Mouse (Mus musculus) adrenal gland (tissue): Measurements from ENCODE around the gene Medag.

ENCODE experiments used
- intact Hi-C: fragments of 180-260 bp; cut with DNase I; formaldehyde crosslinking; loops from one replicate; pipeline ENCODE4 v1.15.1; 2025

Gene Medag

DNA sequence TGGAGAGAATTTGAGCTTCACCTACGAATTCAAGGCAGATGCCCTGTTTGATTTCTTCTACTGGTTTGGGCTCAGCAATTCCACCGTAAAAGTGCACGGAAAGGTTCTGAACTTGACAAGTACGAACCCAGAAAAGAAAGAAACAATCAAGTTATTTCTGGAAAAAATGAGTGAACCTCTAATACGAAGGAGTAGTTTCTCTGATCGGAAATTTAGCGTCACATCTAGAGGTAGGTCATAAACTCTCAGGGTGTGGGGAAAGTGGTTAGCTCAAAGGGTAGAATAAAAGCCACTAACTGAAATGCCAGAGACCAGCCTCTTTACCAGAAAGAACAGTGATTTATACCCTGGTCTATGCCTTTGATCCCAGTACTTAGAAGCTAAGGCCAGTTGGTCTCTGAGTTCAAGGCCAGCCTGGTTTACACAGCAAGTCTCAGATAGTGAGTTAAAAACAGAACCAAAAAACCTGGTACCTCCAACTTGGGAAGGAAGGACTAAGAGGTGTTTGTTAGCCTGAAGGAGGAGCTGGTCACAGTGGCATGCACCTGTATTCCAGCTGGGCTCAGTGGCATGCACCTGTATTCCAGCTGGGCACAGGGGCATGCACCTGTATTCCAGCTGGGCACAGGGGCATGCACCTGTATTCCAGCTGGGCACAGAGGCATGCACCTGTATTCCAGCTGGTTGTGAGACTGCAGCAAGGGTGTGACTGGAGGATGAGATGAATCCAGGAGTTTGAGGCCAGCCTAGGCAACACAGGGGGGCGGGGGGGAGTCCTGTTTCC is 15.9 kb downstream of the Medag start:
- intact Hi-C loops: no loop called here

DNA sequence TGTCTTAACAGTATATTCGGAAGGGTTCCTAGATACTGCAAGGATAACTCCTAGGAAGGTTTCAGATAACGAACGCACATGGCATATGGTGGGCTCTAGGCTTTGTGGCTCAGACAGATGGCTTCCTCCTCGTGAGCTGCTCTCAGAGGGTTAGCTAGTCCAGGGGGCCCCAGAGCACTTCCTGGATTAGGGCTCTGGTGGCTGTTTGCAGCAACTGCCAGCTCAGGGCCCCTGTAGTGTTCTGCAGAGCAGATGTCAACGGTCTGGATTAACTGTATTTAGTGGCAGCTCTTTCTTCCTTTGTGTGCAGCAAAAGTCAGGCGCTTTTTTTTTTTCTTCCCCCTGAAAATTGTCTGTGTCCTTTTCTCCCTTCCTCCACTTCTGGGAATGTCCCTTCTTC is 16.8 kb downstream of the Medag start:
- intact Hi-C loops: no loop called here

DNA sequence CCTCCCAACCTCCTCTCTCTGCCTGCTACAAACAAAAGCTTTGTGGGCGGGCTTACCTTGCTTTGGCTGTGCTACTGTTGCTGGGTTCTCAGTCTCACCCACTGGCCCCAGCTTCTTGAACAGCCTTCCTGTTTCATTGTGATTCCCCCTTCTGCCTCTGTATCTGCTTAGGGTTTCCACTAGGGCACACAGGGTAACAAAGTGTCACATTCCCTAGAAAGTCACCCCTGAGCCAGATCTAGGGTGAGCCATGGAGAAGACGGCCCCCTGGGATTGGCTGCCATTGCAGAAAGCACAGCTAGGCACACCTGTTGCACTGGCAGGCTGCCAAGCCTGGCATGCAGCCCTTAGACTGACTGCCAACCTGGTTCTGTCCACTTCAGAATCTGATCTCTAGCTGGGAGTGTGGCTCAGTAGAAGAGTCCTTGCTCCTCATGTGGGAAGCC is 17.3 kb downstream of the Medag start:
- intact Hi-C loops: no loop called here

DNA sequence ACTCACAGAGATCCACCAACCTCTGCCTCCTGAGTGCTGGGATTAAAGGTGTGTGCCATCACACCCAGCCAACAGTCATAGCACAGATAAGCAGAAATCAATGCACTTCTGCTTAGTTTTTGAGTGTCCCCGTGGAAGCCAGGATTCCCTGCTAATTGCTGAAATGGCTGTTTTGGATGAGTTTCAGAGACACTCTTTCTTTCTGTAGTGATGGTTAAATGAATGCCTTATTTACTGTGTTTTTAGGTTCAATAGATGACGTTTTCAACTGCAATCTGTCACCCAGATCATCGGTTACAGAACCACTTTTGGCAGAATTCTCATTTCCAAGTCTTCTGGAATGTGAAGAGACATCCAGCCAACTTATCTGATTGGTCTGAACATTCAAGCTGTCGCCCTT is 18.0 kb downstream of the Medag start:
- intact Hi-C loops: no loop called here

DNA sequence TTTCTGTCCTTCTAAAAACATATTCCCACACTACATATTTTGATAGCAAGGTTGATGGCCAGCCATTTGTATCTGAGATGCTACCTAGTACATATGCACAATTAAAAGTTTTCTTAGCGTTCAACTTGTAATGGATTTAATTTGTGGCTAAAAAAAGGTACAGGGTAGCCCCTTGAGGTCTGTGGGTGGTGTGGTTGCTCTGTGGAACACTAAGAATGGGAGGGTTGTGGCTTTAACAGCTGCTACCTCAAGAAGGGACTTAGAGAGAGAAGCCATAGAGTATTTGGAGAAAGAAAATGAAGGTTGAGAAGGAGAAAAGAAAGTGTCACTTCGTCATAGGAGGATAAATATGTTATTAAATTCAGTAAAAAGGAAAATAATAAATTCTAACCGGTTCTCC is 19.4 kb downstream of the Medag start:
- intact Hi-C loops: no loop called here

DNA sequence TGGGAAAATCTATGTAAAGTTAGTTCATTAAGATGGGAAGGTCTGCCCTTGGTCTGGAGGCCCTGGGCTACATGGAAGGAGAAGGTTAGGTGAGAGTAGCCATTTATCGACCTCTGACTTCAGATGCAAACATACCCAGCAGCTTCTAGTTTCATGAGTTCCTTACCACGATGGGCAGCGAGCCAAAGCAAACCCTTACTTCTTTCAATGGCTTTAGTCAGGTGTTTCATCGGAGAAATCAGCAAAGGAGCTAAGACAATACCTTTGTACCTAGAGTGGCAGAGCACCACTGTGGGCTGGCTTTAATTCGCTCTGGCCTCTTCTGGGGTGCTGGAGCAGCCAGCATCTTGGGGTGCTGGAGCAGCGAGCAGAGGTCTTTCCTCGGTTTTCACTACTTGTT is 22.1 kb downstream of the Medag start:
- intact Hi-C loops: no loop called here

DNA sequence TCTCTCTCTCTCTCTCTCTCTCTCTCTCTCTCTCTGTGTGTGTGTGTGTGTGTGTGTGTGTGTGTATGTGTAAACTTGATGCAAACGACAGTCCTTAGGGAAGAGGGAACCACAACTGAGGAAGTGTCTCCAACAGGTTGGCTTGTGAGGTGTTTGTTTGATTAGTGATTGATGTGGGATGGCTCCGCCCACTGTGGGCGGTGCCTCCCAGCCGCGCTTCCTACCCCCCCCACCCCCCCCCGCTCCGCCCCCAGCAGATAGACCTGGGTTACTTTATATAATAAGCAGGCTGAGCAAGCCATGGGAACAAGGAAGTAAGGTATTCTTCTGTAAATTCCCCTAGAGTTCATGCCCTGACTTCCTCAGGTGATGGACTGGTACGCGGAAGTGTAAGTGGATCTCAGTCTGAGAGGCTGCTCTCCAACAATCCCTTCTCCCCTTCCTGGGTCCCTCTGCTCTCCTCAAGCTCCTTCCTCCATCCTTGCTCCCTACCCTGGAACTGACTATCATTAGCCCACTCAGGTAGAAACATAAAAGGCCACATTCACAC is 22.7 kb downstream of the Medag start:
- intact Hi-C loops: no loop called here

DNA sequence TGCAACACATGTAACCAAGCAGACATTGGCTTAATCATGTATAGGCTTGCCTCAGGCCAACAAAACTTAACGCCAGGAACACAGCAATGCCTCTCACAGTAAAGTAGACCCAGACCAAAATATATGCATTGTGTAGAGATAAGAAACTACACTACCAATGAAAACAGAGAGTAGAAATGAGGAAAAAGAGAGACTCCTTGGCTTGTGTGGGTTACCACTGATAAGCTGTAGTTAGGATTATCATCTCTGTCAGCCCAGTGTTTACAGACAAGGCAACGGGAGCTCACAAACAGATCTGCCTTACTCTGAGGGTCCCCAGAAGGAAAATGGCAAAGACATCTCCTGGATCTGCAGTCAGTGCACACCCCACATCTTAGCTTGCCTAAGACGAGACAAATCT is 25.0 kb downstream of the Medag start:
- intact Hi-C loops: no loop called here

DNA sequence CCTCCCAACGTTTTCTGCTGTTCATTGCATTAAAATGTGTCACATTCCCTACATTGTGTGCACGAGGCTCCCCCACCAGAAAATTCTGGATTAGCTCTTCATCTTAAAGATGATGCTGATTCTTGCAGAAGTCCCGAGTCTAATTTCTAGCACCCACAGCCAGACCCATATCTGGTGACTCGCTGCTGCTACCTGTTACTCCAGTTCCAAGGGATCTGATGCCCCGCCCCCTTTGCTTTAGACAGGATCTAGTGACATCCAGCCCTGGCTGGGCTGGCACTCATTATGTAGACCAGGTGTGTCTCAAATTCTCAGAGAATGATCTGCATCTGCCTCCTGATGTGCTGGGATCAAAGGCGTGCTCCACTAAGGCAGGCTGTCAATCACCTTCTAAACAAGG is 25.6 kb downstream of the Medag start:
- intact Hi-C loops: no loop called here

DNA sequence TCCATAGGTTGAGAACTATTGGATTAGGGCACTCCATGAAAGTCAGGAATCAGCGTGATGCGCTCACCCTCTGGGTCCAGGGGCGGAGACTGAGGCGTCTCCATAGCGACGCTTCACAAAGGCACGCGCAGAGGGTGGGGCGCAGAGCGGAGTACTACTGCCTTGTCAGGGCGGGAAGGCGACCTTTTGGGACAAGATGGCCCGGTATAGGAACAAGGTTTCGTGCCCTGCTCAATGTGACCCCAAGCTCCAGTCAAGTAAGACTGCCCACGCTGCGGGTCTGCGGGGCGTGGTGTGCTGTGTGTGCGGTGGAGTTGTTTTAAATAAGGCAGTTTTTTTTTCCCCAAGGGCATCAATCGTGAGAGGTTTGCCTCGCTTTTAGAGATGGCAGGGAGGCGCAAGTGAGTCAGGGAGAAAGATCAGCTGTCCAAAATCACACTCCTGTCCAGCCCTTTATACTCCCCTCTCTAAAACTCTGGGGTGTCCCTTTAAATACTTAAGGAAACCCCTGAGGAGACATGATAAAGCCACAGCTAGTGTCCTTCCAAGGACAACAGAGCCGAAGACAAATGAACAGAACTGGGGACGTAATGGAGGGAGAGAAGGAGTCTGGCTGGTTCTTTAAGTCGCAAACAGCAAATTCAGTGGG is 28.1 kb downstream of the Medag start, which contains the start of gene Tex26:
Gene Tex26 (plus strand): TSS at position 130 of the 649 bp plus-strand sequence.
- intact Hi-C loops: no loop called here

DNA sequence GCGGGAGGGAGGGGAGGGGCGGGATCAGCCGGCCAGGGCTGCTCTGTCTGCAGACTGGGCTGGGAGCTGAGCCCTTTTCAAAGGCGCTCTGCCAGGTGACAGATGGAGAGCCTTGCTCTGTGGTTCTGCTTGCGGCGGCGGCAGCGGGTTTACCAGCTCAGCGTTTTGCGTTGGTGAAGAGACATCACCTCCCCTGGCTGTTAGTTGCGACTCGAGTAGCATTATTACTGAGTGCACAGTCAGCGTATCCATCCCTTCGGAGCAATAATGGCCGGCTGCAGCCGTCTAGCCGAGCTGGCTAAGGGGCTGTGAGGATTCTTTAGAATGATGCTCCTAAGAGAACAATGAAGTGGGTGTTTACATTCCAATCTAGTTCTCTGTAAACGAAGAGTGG is 28.6 kb downstream of the Medag start:
- intact Hi-C loops: no loop called here

DNA sequence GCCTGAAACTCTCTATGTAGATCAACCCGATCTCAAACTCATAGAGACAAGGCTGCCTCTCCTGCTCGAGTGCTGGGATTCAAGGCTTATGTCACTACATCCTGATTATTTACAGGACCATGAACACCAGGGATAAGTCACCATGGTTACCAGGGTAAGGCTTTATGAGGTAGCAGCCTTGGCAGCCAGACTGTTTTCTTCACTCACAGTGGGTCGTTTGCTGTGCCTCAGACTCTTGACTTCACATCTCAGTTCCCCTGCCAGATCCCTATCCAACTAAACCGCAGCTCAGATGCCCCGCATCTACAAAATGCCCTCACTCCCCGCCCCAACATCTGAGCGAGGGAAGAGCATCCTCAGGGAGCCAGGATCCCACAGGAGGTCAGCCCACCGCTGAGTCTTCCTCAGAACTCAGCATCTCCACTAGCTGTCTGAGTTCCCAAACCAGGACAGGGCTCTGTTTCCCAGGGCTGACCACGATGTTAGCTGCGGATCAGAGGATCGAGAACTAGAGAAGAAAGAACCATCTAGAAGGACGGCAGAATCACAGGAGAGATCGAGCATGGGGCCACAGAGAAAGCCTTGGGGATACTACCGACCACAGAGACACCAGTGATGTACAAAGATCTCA is 30.2 kb downstream of the Medag start:
- intact Hi-C loops: no loop called here

DNA sequence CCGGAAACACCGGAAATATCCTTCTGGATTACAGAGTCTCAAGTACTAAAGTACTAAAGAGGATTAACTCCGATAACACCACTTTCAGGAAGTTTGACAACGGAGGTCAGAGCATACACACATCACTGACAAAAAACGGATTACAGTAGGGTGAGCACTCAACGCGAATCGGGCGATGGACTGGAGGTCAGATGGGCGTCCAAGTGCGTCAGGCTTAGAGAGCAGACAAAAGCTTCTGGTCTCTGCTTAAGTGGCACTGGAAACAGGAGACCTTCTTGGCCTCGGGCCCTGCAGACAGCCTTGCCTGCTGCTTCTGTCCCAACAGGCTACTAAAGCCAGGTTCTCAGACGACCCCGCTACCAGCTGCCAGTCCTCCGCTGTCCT is 30.7 kb downstream of the Medag start:
- intact Hi-C loops: no loop called here

DNA sequence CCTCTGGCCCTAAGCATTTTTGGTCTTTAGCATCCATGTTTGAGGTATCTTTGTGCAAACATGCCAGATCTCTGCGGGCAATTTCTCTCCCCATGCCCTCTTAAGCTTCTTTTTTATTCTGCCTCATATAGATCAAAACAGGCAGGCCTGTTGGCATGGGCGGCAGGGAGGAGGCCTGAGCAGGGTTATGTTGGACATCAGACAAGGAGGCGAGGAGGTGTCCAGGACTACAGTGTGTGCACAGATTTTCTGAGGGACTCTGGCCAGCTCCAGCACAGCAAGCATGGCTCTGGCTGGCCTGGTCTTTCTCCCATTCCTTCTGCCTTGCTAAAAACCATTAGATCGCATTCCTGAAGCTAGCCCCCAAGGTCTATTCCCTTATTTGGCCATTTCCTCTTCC is 32.9 kb downstream of the Medag start:
- intact Hi-C loops: no loop called here

DNA sequence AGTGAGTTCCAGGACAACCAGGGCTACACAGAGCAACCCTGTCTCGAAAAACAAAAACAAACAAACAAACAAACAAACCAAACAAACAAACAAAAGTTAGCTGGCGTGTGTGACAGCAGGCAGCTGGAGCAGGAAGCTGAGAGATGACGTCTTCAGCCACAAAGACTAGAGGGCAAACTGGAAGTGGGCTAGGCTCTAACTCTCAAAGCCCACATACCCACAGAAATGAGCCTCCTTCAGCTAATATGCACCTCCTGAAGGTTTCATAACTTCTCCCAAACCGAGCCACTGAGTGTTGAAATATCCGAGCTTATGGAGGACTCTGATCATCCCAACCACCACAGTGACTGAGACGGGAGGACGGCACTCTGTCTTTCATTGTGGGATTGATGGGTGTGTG is 34.9 kb downstream of the Medag start:
- intact Hi-C loops: no loop called here

DNA sequence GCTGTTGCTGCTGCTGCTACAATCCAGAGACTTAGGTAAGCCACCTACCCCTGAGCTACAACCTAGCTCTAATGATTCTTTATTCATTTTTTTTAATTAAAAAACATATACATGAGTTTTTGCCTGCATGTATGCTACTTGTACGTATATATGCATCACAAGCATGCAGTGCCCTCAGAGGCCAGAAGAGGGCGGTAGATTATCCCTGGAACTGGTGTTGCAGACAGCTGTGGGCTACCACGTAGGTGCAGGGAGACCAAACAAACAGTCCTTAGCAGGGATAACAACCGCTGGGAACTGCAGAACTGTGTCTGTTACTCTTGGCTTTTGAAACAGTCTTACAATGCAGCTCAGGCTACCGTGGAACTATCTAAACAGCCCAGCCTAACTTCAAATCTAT is 36.2 kb downstream of the Medag start:
- intact Hi-C loops: no loop called here

DNA sequence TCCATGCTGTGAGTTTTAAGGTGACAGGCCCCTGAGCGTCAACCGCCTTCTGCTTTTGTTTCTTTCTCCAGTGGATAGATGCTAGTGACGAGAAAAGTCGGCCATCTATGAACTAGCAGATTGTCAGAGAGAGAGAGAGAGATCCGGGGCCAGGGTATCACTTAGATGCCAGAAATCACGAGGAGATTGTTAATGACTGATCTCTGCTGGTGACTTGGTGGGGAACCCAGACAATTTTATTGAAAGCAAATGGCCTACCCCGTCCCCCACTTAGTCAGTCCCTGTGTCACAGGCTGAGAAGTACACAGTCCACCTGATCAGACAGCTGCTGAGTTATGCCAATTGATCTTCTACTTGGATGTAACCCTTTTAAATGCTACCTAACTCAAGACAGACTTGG is 37.9 kb downstream of the Medag start:
- intact Hi-C loops: no loop called here

DNA sequence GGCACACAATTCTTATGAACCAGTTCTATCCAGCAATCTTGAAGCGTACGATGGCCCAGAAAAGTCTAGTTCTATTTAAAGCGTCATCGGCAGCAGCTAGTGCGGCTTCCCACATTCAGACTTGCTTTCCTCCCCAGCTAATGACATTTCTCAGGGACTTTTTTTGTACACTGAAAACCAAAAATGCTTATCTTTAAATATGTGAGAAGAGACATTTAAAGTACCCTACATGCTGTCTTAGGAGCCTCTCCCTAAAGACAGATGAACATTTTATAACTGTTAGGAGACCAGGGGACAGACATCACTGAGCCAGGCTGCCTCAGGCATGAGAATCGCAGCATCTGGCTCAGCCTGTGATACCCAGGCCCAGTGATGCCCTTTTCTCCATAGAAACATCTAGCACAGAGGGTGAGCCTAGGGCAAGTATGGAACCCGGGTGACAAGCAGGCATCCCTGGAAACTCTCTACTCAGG is 39.7 kb downstream of the Medag start:
- intact Hi-C loops: no loop called here

DNA sequence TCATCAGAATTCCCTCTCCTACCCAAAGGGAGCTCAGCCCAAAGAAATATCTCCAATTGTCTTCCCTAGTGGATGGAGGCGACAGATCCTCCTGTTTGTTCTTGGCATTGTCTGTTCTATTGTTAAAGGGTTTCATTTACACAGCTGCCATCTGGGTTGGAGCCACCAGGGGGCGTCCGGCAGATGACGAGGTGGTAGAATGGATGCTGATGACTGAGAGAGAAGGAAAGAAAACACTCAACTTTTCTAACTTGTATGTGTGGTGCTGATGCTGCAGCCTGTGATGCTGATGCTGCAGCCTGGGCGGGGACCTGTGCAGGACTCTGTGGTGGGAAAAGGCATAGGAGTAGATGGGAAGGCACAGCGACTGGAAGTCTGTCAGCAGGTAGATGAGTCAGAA is 42.7 kb downstream of the Medag start:
- intact Hi-C loops: loop anchor here (1.0 kb wide), 1 partner anchor 70 kb away; no protein-coding TSS in a partner anchor

DNA sequence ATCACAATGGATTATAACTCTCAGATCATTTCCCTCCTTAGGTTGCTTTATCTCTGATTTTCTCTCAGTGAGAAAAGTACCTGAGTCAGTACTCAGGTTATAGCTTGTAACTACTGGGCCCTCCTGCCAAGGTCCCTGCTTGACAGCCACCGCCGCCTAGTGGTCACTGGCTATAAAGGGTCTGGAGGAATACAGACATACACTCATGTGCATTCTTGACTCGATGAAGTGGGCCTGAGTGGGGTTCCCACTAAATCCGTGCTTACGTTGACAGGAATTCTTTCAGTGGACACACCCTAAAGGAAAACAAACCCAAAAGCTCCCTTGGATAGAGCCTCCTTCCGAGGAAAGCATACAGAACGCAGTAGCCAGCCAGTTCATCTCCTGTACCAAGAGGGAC is 45.0 kb downstream of the Medag start:
- intact Hi-C loops: no loop called here

DNA sequence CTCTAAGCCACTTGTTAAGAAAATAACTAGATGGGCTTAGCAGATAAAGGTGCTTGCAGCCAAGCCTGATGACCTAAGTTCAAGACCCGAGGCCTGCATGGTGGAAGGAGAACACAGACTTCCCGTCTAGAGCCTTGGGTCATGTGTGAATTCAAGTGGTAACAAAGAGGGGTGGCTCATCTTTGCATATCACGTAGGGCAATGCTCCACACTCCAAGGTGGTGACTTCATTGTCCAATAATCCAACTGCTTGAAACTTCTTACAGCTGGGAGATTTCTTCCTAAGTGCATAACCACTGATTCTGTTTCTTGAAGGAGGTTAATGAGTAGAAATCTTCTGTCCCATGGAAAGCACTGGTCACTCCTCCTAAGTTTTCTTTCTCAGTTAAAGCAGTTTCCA is 50.5 kb downstream of the Medag start:
- intact Hi-C loops: no loop called here

DNA sequence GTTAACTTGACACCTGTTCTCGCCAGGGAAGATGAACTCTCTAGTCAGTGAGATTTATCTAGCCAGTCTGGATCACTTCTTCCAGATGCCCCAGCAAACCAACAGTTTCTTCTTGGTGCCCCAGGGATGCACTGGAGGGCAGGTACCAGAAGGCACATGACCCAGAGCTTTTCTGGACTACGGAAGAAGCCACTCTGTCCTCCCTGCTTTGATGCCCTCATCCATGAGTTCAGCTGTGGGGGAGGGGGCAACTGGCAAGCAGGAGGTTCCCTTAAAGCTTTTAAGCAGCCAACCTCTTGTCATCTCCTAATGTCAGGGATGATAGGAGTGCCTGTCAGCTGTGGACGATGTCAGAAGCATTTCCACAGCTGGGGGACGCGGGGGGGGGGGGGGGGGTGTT is 53.8 kb downstream of the Medag start:
- intact Hi-C loops: no loop called here
